Mouse (Mus musculus) fibroblast of lung, adult 2 months (primary cell): ENCODE results near the gene Sptssb.

ENCODE experiments used
- DNase-seq: peaks from one replicate; pipeline ENCODE4 v3.0.0-alpha.2; 2011; ENCODE audit warnings: low read depth

Sptssb gene

GRCm38 (mm10) chr3:69859858-69860588 is at the start of gene Sptssb:
Gene Sptssb (minus strand): TSS chr3:69859940.
- no peak for DNase-seq

DNA sequence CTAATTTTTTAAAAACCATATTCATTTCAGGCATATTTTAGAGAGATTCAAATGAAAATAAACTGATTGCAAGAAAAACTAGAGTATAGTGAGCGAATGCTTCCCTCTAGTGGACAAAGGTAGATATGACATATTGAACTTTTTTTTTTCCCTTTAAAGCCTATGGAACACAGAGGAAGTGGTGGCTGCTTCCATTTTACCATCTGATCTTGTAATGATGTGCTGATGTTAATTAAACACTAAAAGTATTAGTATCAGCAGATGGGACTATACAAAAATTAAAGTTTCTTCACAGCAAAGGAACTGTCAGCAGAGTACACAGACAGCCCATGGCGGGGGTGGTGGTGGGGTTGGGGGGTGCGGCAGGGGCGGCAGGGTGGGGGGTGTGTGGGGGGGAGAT is 48.3 kb upstream of the Sptssb start:
- no peak for DNase-seq

- no peak for DNase-seq
These were observed 47.8 kb upstream of the Sptssb start for GRCm38 (mm10) chr3:69907564-69907963.

DNA sequence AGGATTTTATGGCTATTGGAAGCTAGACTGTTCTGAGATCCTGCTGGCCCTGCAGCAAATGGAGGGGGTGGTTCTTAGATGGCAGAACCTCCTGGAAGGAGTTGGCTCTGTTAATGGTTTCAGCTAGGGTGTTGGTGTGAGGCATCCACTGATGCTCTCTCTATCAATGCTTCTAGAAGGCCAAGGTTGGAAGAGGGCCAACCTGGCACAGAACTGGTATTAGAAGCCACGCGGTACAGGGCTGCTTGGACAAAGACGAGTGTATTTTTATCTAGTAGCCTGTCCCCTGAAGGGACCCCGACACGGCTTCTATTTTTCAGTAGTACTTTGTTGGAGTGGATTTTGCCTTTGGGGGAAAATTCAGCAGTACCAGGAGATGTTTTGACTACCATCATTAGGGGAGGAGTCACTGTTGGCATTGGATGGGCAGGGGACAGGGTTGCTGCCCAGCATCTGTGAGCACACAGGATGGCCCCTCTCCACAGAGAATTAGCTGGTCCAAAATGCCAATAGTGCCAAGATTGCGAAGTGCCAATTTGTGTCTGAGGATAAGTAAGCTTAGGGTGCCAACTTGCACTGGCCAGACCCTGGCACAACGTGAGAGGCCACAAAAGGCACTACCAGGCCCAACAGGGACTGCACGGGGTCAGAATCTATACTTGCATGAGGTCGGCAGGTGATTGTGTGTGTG is 43.2 kb upstream of the Sptssb start:
- DNase-seq, result no peak

DNA sequence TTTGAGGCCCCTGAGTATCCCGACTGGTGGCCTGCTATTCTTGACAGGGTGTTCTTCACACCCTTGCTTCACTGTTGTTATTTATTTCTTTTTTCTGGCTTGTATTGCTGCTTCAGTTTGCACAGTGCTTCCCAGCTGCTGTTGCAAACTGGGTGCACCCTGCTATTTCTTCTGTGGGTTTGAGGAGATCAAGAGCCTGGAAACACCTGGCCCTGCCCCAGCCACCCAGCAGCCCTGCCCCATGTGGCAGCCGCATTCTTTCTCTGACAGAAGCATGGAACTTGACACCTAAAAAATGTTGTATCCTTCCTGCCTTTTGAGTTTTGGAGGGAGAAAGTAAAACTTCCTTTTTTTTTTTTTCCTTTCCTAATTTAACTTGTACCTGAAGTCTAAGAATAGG is 42.6 kb upstream of the Sptssb start:
- DNase-seq, result no peak

DNA sequence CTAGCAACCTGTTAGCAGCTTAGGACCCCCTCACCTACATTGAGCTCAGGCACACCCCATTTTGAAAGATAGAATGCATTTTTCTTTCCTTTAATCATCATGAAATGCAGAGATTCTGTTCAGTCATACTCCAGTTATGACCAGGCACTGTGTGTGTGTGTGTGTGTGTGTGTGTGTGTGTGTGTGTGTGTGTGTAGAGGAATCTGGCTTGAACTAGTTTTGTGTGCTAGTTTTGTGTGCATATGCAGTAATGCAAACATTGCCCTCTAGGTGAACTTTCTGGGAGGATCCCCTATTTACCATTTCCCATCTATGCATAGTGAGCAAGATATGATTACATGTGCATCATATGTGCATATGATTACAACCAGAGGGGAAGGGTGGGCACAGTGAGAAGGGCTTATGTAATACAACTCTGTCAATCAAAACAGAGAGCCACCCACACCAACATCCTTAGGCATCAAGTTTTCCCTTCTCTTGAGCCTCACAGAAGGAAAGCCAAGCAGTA is 42.2 kb upstream of the Sptssb start:
- DNase-seq, result no peak

DNA sequence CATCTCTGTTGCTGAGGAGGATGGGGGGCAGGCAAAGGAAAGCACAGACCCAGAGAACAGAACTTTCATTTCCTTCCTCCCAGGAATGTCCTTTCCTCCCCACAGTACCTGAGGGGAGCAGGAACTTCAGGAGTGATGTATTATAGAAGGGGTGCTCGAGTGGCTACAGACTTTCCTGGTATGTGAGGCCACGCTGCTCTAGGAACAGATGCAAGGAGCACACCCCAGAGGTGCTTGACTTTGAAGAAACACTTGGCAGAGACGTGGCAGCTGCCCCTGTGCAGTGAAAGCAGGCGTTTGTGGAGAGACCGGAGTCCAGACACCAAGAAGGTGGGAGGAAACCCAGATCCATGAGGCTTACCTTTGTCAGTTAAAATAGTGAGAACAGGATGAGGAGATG is 40.6 kb upstream of the Sptssb start:
- no peak for DNase-seq

DNA sequence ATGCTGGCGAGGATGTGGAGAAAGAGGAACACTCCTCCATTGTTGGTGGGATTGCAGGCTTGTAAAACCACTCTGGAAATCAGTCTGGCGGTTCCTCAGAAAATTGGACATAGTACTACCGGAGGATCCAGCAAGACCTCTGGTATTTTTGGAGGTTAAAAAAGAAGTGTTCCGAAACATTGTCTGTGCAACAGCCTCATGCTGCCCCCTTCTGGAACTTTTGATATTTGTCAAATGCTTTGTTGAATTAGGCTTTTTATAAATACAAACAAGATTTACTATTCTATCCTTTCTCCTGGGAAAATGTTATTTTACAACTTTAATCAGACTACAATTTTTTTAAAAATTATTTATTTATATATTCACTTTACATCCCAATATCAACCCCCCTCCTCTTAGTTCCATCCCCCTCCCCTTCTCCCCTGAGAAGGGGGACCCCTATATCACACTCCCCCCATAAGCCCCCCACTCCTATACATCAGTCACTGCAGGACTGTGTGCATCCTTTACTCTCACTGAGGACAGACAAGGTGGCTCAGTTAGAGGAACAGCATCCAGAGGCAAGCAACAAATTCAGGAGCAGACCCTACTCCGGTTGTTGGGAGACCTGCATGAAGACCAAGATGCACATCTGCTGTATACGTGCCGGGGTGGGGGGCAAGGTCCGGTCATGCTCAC is 38.3 kb upstream of the Sptssb start:
- no peak for DNase-seq

- DNase-seq, result no peak
These were observed 35.8 kb upstream of the Sptssb start for GRCm38 (mm10) chr3:69895516-69895915.

GRCm38 (mm10) chr3:69892187-69893094 is 32.7 kb upstream of the Sptssb start:
- DNase-seq, result no peak

- DNase-seq, result no peak
These were observed 26.1 kb upstream of the Sptssb start for GRCm38 (mm10) chr3:69885866-69886265.

- DNase-seq, result no peak
These were observed 24.0 kb upstream of the Sptssb start for GRCm38 (mm10) chr3:69883710-69884109.

- no peak for DNase-seq
These were observed 17.8 kb upstream of the Sptssb start for GRCm38 (mm10) chr3:69877538-69877937.

DNA sequence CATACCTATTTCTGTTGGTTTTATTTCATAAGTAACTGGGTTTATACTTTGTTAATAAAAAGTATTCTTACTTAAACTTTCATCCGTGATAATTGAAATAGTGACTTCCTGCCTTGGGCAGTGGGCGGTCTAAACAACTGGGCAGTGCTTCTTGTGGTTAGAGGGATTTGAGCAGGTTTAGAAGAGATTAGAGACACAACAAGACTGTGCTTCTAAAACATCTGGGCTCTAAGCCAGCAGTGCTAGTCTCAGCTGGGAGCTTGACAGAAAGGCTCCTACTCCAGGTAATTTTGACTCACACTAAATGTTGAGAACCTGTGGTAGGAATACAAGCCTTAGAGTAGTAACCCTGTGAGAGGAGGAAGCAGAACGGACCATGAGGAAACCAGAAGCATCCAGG is 15.0 kb upstream of the Sptssb start:
- no peak for DNase-seq

- DNase-seq, result no peak
These were observed 13.1 kb upstream of the Sptssb start for GRCm38 (mm10) chr3:69872661-69873327.

GRCm38 (mm10) chr3:69871174-69871573 is 11.4 kb upstream of the Sptssb start:
- no peak for DNase-seq

DNA sequence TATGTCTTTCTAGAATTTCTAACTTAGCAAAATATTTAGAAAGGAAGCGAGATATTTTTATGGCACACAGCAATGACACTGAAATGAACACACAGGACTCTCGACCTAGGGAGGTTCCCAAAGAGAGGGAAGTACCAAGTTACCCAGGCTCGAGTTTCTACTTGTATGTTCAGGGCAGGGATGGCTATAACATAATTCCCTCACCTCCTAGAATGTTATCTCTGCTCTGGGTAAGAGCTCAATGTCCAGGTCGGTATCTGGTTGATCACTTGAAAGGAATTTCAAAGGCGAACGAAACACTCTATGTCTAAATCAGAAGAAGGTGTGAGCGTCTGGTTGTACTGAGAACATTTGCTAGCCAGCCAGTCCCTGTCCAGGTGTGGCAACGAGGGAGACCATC is 10.0 kb upstream of the Sptssb start:
- no peak for DNase-seq

DNA sequence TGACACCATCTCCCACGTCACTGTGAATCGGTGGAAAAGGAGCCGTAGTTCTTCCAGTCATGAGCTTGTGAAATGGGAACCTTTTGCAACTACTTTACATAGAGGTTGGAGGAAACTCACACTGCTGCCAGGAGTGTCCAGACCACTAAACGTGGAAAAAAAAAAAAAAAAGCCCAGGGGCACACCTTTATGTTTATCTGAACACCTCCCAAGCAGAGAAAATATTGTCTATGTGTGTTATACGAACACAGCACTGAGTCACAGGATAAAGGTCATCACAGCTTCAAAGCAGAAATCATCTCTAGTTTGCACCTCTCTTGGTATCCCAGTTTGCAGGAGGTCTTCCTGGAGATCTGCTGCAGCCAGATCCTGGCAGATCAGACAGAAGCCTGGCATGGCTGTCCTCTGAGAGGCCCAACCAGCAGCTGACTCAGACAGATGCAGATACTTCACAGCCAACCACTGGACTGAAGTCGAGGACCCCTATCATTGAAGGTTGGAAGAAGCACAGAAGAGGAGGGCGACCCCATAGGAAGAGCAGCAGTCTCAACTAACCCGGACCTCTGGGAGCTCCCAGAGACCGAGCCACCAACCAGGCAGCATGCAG is 2.2 kb upstream of the Sptssb start:
- DNase-seq, result no peak

DNA sequence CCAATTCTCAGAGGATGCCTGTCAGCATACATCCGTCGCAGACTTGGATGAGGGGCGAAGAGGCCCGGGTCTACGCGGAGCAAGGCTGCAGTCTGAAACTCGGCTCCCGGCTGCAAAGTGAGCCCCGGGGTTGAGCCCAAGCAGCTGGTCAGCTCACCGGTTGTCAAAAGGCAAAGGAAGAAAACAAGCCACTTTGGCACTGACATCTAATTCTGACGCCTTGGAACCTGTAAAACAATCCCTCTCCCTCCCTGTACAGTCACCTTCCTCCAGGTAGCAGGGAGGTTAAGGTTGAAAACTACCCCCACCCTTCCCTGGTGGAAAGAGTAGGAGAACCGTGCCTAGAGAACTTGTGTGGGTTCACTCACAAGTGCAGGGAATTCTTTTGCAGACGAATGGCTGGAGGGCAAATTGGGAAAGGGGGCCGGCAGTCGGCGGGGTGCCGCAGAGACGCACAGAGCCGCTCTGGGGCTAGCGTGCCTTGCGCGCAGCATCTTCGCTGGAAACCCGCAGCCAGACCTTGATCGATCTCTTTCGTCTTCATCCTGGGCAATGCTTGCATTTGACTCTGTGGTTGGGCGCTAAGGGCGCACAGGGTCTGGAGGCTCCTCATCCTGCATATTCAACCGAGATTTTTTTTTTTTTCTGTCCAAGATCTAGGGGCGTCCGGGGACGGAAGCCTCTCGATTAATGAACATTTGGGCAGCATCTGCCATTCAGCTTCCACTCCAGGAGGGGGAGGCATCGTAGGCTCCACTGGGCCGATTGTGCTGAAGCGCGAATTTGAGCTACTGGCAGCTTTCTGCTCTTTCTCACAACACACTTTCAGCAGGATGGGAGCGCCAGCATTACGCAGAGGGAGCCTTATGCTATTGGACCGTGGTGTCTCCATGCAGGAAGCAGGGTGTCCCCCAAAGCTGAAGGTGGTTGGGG is 1.1 kb upstream of the Sptssb start:
- no peak for DNase-seq

DNA sequence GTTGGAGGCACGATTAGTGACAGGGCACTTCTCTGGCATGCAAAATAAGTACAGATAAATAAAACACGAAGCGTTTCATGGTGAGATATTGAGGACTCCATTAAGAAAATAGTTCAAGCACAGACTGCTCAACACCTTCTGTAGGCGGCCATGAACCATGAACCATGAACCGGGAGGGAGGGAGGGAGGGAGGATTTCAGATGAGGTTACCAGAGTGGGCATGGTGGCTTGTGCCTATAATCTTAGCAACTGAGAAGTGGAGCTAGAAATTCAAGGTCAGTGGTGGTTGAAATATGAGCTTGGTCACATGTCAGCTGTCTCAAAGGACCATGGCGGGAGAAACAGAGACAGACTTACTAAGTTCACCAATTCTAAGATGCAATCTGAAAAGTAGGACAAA is 20.3 kb downstream of the Sptssb start:
- no peak for DNase-seq
